Mouse (Mus musculus) cerebellum, adult 11 months (tissue): ENCODE measurements around the gene Tab3.

Experiments
- DNase-seq: peaks from one replicate; pipeline ENCODE4 v3.0.0; 2022

Tab3 gene

GRCm38 (mm10) chrX:85573532-85574181 lies at the start of gene Tab3:
Gene Tab3, plus strand, starts transcription at chrX:85574022.
- DNase-seq: peak; percentile 94

- DNase-seq: no peak
Observed at GRCm38 (mm10) chrX:85525545-85525944, 48.3 kb upstream of the Tab3 start.

- DNase-seq: no peak
Observed at GRCm38 (mm10) chrX:85526263-85527019, 47.4 kb upstream of the Tab3 start.

GRCm38 (mm10) chrX:85558931-85559330 lies 14.9 kb upstream of the Tab3 start:
- DNase-seq: no peak

- no peak for DNase-seq
Observed at GRCm38 (mm10) chrX:85566256-85566655, 7.6 kb upstream of the Tab3 start.

GRCm38 (mm10) chrX:85574182-85574541 lies 340 bp downstream of the Tab3 start:
- DNase-seq: no peak

GRCm38 (mm10) chrX:85576310-85576709 lies 2.5 kb downstream of the Tab3 start:
- DNase-seq: no peak

GRCm38 (mm10) chrX:85580768-85581167 lies 6.9 kb downstream of the Tab3 start:
- DNase-seq: no peak

- DNase-seq: no peak
Observed at GRCm38 (mm10) chrX:85582517-85582916, 8.7 kb downstream of the Tab3 start.

- no peak for DNase-seq
Observed at GRCm38 (mm10) chrX:85585575-85585974, 11.8 kb downstream of the Tab3 start.

- DNase-seq: no peak
Observed at GRCm38 (mm10) chrX:85614701-85615100, 40.9 kb downstream of the Tab3 start.

GRCm38 (mm10) chrX:85646204-85646777 lies 72.5 kb downstream of the Tab3 start:
- no peak for DNase-seq

GRCm38 (mm10) chrX:85676808-85677207 lies 103.0 kb downstream of the Tab3 start:
- DNase-seq: peak; percentile 7

GRCm38 (mm10) chrX:85682125-85682524 lies 108.3 kb downstream of the Tab3 start:
- DNase-seq: no peak

- DNase-seq: no peak
Observed at GRCm38 (mm10) chrX:85683723-85684122, 109.9 kb downstream of the Tab3 start.
